Mouse (Mus musculus): ENCODE results near the gene Fam240a. TPM values are rescaled to one million over a fixed set of nuclear protein-coding genes. Genes with fewer than 3 reads are reported as not detected.

Gene Fam240a
- polyA plus RNA-seq, 1 experiment: not detected

GRCm38 (mm10) chr9:110951397-110951796, 34.7 kb upstream of the Fam240a start, which contains the start of gene Lrrc2:
Gene Lrrc2, plus strand, starts transcription at chr9:110951545.
- H3K27me3 ChIP-seq (replicated peaks; ENCODE audit: control insufficient read depth, insufficient read depth, low read length): no peaks in the 10 kb centered on the region
- 82% methylated on average over 11 of the region's 11 CpGs for WGBS

GRCm38 (mm10) chr9:110950109-110950508, 33.4 kb upstream of the Fam240a start:
- Histone ChIP-seq H3K4me1 (ENCODE audit: control insufficient read depth, insufficient read depth, low read length) (peaks cover 4% of the 10 kb centered on the region; the same call in 1 of the 2 replicates), H3K27ac (ENCODE audit: insufficient read depth, low read depth, low read length) (no peak overlapping the region), H3K27me3 (replicated peaks; ENCODE audit: control insufficient read depth, insufficient read depth, low read length) (no peaks in the 10 kb centered on the region), H3K36me3 (ENCODE audit: control insufficient read depth, insufficient read depth, low read length) (no peaks in the 10 kb centered on the region), H3K4me3 (ENCODE audit: insufficient read depth, low read depth, low read length) (no peak overlapping the region)
- WGBS: 94% methylated on average over 3 of the region's 3 CpGs
- no peak for TF ChIP-seq POLR2A (IDR thresholded peaks at IDR 0.05; ENCODE audit: low read depth, low read length)
- TF ChIP-seq CTCF (conservative IDR thresholded peaks at IDR 0.05; ENCODE audit: insufficient read depth, insufficient read length, low read depth, low read length): no peak
- no peak for DNase-seq

More at GRCm38 (mm10) chr9:110951397-110951796, 34.7 kb upstream of the Fam240a start, which contains the start of gene Lrrc2:
- H3K4me3 ChIP-seq (ENCODE audit: insufficient read depth, low read depth, low read length): no peak within 1 kb of the TSS
- H3K4me1 ChIP-seq (ENCODE audit: control insufficient read depth, insufficient read depth, low read length): peaks cover 4% of the 10 kb centered on the region; the same call in 1 of the 2 replicates
- H3K27ac ChIP-seq (ENCODE audit: insufficient read depth, low read depth, low read length): no peak within 1 kb of the TSS
- TF ChIP-seq POLR2A (IDR thresholded peaks at IDR 0.05; ENCODE audit: low read depth, low read length) (no peak), CTCF (conservative IDR thresholded peaks at IDR 0.05; ENCODE audit: insufficient read depth, insufficient read length, low read depth, low read length) (no peak)
- no peaks in the 10 kb centered on the region for H3K36me3 ChIP-seq (ENCODE audit: control insufficient read depth, insufficient read depth, low read length)
- no peak for DNase-seq

GRCm38 (mm10) chr9:110948813-110949310, 32.2 kb upstream of the Fam240a start:
- no peaks in the 10 kb centered on the region for H3K36me3 ChIP-seq (ENCODE audit: control insufficient read depth, insufficient read depth, low read length)
- H3K27me3 ChIP-seq (replicated peaks; ENCODE audit: control insufficient read depth, insufficient read depth, low read length): no peaks in the 10 kb centered on the region
- no peak overlapping the region for H3K4me3 ChIP-seq (ENCODE audit: insufficient read depth, low read depth, low read length)
- peaks cover 1% of the 10 kb centered on the region; the same call in 1 of the 2 replicates for H3K4me1 ChIP-seq (ENCODE audit: control insufficient read depth, insufficient read depth, low read length)
- WGBS: 69% methylated on average over 8 of the region's 8 CpGs
- H3K27ac ChIP-seq (ENCODE audit: insufficient read depth, low read depth, low read length): no peak overlapping the region
- no peak for DNase-seq
- TF ChIP-seq POLR2A (IDR thresholded peaks at IDR 0.05; ENCODE audit: low read depth, low read length): no peak
- TF ChIP-seq CTCF (conservative IDR thresholded peaks at IDR 0.05; ENCODE audit: insufficient read depth, insufficient read length, low read depth, low read length): no peak

GRCm38 (mm10) chr9:110947900-110948299, 31.2 kb upstream of the Fam240a start:
- WGBS: 91% methylated on average over 6 of the region's 6 CpGs
- Histone ChIP-seq H3K36me3 (ENCODE audit: control insufficient read depth, insufficient read depth, low read length) (no peaks in the 10 kb centered on the region), H3K4me3 (ENCODE audit: insufficient read depth, low read depth, low read length) (no peak overlapping the region), H3K27me3 (replicated peaks; ENCODE audit: control insufficient read depth, insufficient read depth, low read length) (no peaks in the 10 kb centered on the region), H3K4me1 (ENCODE audit: control insufficient read depth, insufficient read depth, low read length) (no peaks in the 10 kb centered on the region), H3K27ac (ENCODE audit: insufficient read depth, low read depth, low read length) (no peak overlapping the region)
- no peak for TF ChIP-seq CTCF (conservative IDR thresholded peaks at IDR 0.05; ENCODE audit: insufficient read depth, insufficient read length, low read depth, low read length)
- TF ChIP-seq POLR2A (IDR thresholded peaks at IDR 0.05; ENCODE audit: low read depth, low read length): no peak
- DNase-seq: no peak

- no peaks in the 10 kb centered on the region for H3K27me3 ChIP-seq (replicated peaks; ENCODE audit: control insufficient read depth, insufficient read depth, low read length)
- 66% methylated on average over 6 of the region's 6 CpGs for WGBS
- no peak overlapping the region for H3K27ac ChIP-seq (ENCODE audit: insufficient read depth, low read depth, low read length)
- H3K4me3 ChIP-seq (ENCODE audit: insufficient read depth, low read depth, low read length): no peak overlapping the region
- H3K36me3 ChIP-seq (ENCODE audit: control insufficient read depth, insufficient read depth, low read length): no peaks in the 10 kb centered on the region
- DNase-seq: no peak
- TF ChIP-seq POLR2A (IDR thresholded peaks at IDR 0.05; ENCODE audit: low read depth, low read length): no peak
- H3K4me1 ChIP-seq (ENCODE audit: control insufficient read depth, insufficient read depth, low read length): no peaks in the 10 kb centered on the region
Measured at GRCm38 (mm10) chr9:110947261-110947661, 30.6 kb upstream of the Fam240a start.

GRCm38 (mm10) chr9:110946548-110947044, 29.9 kb upstream of the Fam240a start:
- no peaks in the 10 kb centered on the region for H3K27me3 ChIP-seq (replicated peaks; ENCODE audit: control insufficient read depth, insufficient read depth, low read length)
- no peaks in the 10 kb centered on the region for H3K4me1 ChIP-seq (ENCODE audit: control insufficient read depth, insufficient read depth, low read length)
- DNase-seq: no peak
- WGBS: 56% methylated on average over 20 of the region's 20 CpGs
- TF ChIP-seq POLR2A (IDR thresholded peaks at IDR 0.05; ENCODE audit: low read depth, low read length) (no peak), CTCF (conservative IDR thresholded peaks at IDR 0.05; ENCODE audit: insufficient read depth, insufficient read length, low read depth, low read length) (no peak)
- no peaks in the 10 kb centered on the region for H3K36me3 ChIP-seq (ENCODE audit: control insufficient read depth, insufficient read depth, low read length)
- H3K27ac ChIP-seq (ENCODE audit: insufficient read depth, low read depth, low read length): no peak overlapping the region
- H3K4me3 ChIP-seq (ENCODE audit: insufficient read depth, low read depth, low read length): no peak overlapping the region

- TF ChIP-seq CTCF (conservative IDR thresholded peaks at IDR 0.05; ENCODE audit: insufficient read depth, insufficient read length, low read depth, low read length) (no peak), POLR2A (IDR thresholded peaks at IDR 0.05; ENCODE audit: low read depth, low read length) (no peak)
- Histone ChIP-seq H3K27me3 (replicated peaks; ENCODE audit: control insufficient read depth, insufficient read depth, low read length) (no peaks in the 10 kb centered on the region), H3K36me3 (ENCODE audit: control insufficient read depth, insufficient read depth, low read length) (no peaks in the 10 kb centered on the region), H3K4me3 (ENCODE audit: insufficient read depth, low read depth, low read length) (no peak within 1 kb of the TSS), H3K4me1 (ENCODE audit: control insufficient read depth, insufficient read depth, low read length) (no peaks in the 10 kb centered on the region), H3K27ac (ENCODE audit: insufficient read depth, low read depth, low read length) (no peak within 1 kb of the TSS)
- no peak for DNase-seq
- 42% methylated on average over 11 of the region's 11 CpGs for WGBS
Measured at GRCm38 (mm10) chr9:110945926-110946325, 29.3 kb upstream of the Fam240a start, which contains the start of gene Tdgf1. Gene Tdgf1, minus strand, starts transcription at chr9:110946158.

Measured in kidney, adult 2 months (tissue).